Mouse (Mus musculus) megakaryocyte, embryonic 14.5 days (primary cell): Measurements from ENCODE around the gene Rundc3a.

Experiments
- FLI1 ChIP-seq: IDR thresholded peaks from 2 replicates; pipeline ENCODE4 v1.6.1; 2012; ENCODE audit warnings: low read length, inconsistent platforms, mixed read lengths
- GATA1 ChIP-seq: IDR thresholded peaks from 3 replicates; pipeline ENCODE4 v1.6.1; 2012; ENCODE audit warnings: mixed read lengths, low read length, inconsistent platforms, borderline replicate concordance

GRCm38 (mm10) chr11:102437120-102438061 is 44.2 kb downstream of the Rundc3a start:
- TF ChIP-seq GATA1 (no peak), FLI1 (no peak)
